Mouse (Mus musculus) spleen, adult 2 months (tissue): ENCODE measurements around the gene Uqcr10. TPM values are rescaled to one million over a fixed set of nuclear protein-coding genes. Genes with fewer than 3 reads are reported as not detected.

Experiments
- DNase-seq, 2 experiments: peaks; one replicate each; pipeline versions ENCODE4 v3.0.0 to v3.0.0-alpha.2; 2012 to 2021; ENCODE audit warnings: low spot score in 2 of 2, low read depth in 1 of 2
- H3K27ac ChIP-seq: fragments of 200-500 bp; 2 replicates; pipeline ENCODE4 v1.5.1; 2012; ENCODE audit warnings: low read length, inconsistent platforms; ENCODE audit not compliant: insufficient read depth
- H3K27me3 ChIP-seq: fragments of 200-500 bp; 2 replicates; pipeline ENCODE4 v1.6.1; 2012; ENCODE audit warnings: mild to moderate bottlenecking, moderate library complexity, low read length, inconsistent platforms; ENCODE audit not compliant: control insufficient read depth, insufficient read depth
- H3K36me3 ChIP-seq: fragments of 200-500 bp; 2 replicates; pipeline ENCODE4 v1.6.1; 2012; ENCODE audit warnings: mild to moderate bottlenecking, low read length, inconsistent platforms; ENCODE audit not compliant: control insufficient read depth, insufficient read depth
- H3K4me1 ChIP-seq: fragments of 200-500 bp; 2 replicates; pipeline ENCODE4 v1.6.1; 2011; ENCODE audit warnings: inconsistent platforms; ENCODE audit not compliant: control insufficient read depth, insufficient read depth, insufficient read length
- H3K4me3 ChIP-seq: fragments of 200-500 bp; 2 replicates; pipeline ENCODE4 v1.5.1; 2011; ENCODE audit warnings: mild to moderate bottlenecking, inconsistent platforms; ENCODE audit not compliant: insufficient read depth, insufficient read length; ENCODE audit errors: extremely low read depth
- CTCF ChIP-seq: fragments of 200-500 bp; IDR thresholded peaks from 2 replicates; pipeline ENCODE4 v1.5.1; 2011; ENCODE audit warnings: mild to moderate bottlenecking, inconsistent platforms; ENCODE audit not compliant: insufficient read depth, insufficient read length, insufficient replicate concordance; ENCODE audit errors: extremely low read depth
- POLR2A ChIP-seq: fragments of 200-500 bp; IDR thresholded peaks from 2 replicates; pipeline ENCODE4 v1.6.1; 2011; ENCODE audit warnings: low read depth, low read length, inconsistent platforms
- WGBS: fragments of 180-500 bp; shearing (Covaris S2); methylation state at CpG from one replicate; pipeline ENCODE4 v1.1.7; 2018; 5-methylcytosine and 5-hydroxymethylcytosine counted together
- polyA plus RNA-seq: library from polyadenylated mRNA; depleted of rRNA; stranded (reverse); fragments of >200 nt; gene quantifications from 2 replicates; pipeline ENCODE4 v1.2.3, GENCODE M21; 2012

Uqcr10 gene
- polyA plus RNA-seq, 1 experiment = 160 TPM

- Histone ChIP-seq H3K27me3 (no peaks in the 10 kb centered on the region), H3K4me1 (no peaks in the 10 kb centered on the region), H3K27ac (no peak overlapping the region), H3K4me3 (no peak overlapping the region), H3K36me3 (peaks cover 33% of the 10 kb centered on the region)
- TF ChIP-seq POLR2A = no peak
- TF ChIP-seq CTCF = no peak
- 90% methylated on average over 13 of the region's 13 CpGs for WGBS
- DNase-seq = no peak
Measured at GRCm38 (mm10) chr11:4678700-4679440, 25.3 kb downstream of the Uqcr10 start.

GRCm38 (mm10) chr11:4677250-4677872 is 26.8 kb downstream of the Uqcr10 start:
- no peak overlapping the region for H3K27ac ChIP-seq
- no peak for DNase-seq
- no peak overlapping the region for H3K4me3 ChIP-seq
- H3K4me1 ChIP-seq = no peaks in the 10 kb centered on the region
- no peak for TF ChIP-seq POLR2A
- TF ChIP-seq CTCF = no peak
- 79% methylated on average over 7 of the region's 7 CpGs for WGBS
- peaks cover 21% of the 10 kb centered on the region for H3K36me3 ChIP-seq
- no peaks in the 10 kb centered on the region for H3K27me3 ChIP-seq

- H3K27ac ChIP-seq = no peak overlapping the region
Measured at GRCm38 (mm10) chr11:4675693-4676092, 28.4 kb downstream of the Uqcr10 start.

GRCm38 (mm10) chr11:4675126-4675562 is 29.0 kb downstream of the Uqcr10 start:
- WGBS = 91% methylated on average over 6 of the region's 6 CpGs
- no peak for DNase-seq
- no peak overlapping the region for H3K27ac ChIP-seq

More at GRCm38 (mm10) chr11:4675693-4676092, 28.4 kb downstream of the Uqcr10 start:
- H3K27me3 ChIP-seq = no peaks in the 10 kb centered on the region
- TF ChIP-seq POLR2A (no peak), CTCF (no peak)
- H3K4me3 ChIP-seq = no peak overlapping the region
- 97% methylated on average over 6 of the region's 6 CpGs for WGBS
- H3K36me3 ChIP-seq = peaks cover 17% of the 10 kb centered on the region
- no peak for DNase-seq
- H3K4me1 ChIP-seq = no peaks in the 10 kb centered on the region

GRCm38 (mm10) chr11:4674593-4674992 is 29.5 kb downstream of the Uqcr10 start:
- Histone ChIP-seq H3K4me1 (no peaks in the 10 kb centered on the region), H3K27ac (no peak overlapping the region), H3K36me3 (peaks cover 16% of the 10 kb centered on the region), H3K4me3 (no peak overlapping the region), H3K27me3 (no peaks in the 10 kb centered on the region)
- TF ChIP-seq POLR2A (no peak), CTCF (no peak)
- 93% methylated on average over 1 of the region's 1 CpGs for WGBS
- DNase-seq = no peak

More at GRCm38 (mm10) chr11:4675126-4675562, 29.0 kb downstream of the Uqcr10 start:
- no peak overlapping the region for H3K4me3 ChIP-seq
- no peak for TF ChIP-seq CTCF
- no peak for TF ChIP-seq POLR2A
- no peaks in the 10 kb centered on the region for H3K27me3 ChIP-seq
- H3K36me3 ChIP-seq = peaks cover 18% of the 10 kb centered on the region
- no peaks in the 10 kb centered on the region for H3K4me1 ChIP-seq

GRCm38 (mm10) chr11:4671736-4672135 is 32.4 kb downstream of the Uqcr10 start:
- H3K4me1 ChIP-seq = no peaks in the 10 kb centered on the region
- H3K4me3 ChIP-seq = no peak overlapping the region
- WGBS = 93% methylated on average over 4 of the region's 4 CpGs
- TF ChIP-seq POLR2A = no peak
- TF ChIP-seq CTCF = no peak
- no peak for DNase-seq
- H3K27ac ChIP-seq = no peak overlapping the region
- peaks cover 10% of the 10 kb centered on the region for H3K36me3 ChIP-seq
- no peaks in the 10 kb centered on the region for H3K27me3 ChIP-seq

GRCm38 (mm10) chr11:4662496-4662878 is 41.7 kb downstream of the Uqcr10 start:
- H3K27me3 ChIP-seq = no peaks in the 10 kb centered on the region
- DNase-seq = no peak
- H3K36me3 ChIP-seq = peaks cover 17% of the 10 kb centered on the region
- H3K4me1 ChIP-seq = no peaks in the 10 kb centered on the region
- no peak for TF ChIP-seq CTCF
- no peak for TF ChIP-seq POLR2A
- H3K4me3 ChIP-seq = no peak overlapping the region
- 92% methylated on average over 11 of the region's 11 CpGs for WGBS
- no peak overlapping the region for H3K27ac ChIP-seq
